Mouse (Mus musculus): Measurements from ENCODE around the gene Tssk1.

DNA sequence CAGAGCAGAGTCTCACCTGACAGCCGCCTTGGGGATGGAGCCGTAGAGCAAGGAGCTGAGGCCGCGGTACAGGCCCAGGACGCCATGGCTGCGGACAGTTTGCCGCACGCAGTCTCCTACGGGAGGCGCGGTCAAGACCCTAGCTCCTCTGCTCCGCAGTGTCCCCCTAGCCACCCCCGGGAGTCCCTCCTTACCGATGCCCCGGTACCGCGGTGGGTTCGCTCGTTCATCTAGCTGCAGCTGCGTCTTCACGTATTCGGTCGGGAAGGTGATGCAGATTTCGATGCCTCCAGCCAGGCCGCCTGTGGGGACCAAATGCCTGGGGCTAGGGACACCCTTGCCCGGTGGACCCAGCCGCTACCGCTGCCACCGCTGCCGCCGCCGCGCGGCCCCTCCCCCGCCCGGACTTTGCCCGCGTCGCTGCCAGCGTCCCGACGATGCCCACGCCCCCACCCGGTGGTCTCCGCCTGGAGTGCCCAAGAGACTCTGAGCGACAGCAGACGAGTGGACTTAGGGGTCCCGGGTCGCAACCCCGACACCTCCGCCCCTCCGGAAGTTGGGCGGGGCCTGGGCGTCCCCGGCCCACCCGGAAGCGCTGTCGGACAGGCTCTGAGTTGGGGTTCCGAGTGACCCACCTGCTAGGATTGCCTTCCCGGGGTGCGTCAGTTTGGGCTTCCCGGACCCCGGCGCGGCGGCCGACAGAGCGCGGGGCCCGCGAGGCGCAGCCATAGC is 33.5 kb downstream of the Tssk1 start:
- TF ChIP-seq CTCF (IDR thresholded peaks at IDR 0.05; ENCODE audit: low read depth, low read length) (no peak), GATA2 (IDR thresholded peaks at IDR 0.05; ENCODE audit: borderline replicate concordance, low read depth, low read length) (no peak)

All from G1E (cell line).